Mouse (Mus musculus) thymus, postnatal 4 days (tissue): ENCODE measurements around the gene Tmbim1.

Experiments
- DNase-seq: peaks from one replicate; pipeline ENCODE4 v3.0.0; 2021

Tmbim1 gene

DNA sequence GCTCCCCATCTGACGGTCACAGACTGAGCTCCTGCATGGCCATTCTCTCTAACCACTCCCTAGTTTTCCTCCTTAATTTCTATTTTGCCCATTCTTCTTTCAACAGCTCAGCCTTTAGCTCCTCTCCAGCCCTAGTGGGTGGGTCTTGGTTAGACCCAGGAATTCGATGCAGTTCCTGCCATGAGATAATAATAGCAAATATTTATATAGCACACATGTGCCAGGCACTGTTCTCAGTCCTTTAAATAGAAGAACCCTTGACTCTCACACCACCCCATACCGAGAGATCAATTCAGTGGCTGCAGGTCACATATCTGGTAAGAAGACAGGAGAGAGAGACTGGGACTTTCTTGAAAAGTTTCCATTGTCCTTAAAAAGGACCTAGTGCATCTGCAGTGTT, 16.0 kb upstream of the Tmbim1 start:
- no peak for DNase-seq

DNA sequence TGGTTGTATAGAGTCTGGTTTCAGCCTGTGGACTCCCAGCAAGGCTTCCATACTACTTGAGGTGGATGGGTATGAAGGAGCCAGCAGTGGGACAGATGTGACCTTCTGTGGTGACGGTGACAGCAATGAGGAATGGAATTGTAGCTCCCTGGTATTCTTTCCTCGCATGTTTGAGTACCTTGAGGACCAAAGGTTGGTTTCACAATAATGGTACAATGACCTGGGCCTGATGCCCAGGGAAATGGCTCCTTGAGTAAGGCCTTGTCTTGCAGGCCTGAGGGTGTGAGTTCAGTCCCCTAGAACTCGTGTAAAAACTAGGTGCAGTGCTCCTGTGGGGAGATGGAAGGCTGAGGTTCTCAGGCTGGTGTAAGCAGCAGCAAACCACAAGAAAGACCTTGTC, 13.3 kb upstream of the Tmbim1 start:
- DNase-seq, result no peak

GRCm38 (mm10) chr1:74316114-74316827, 10.8 kb upstream of the Tmbim1 start:
- no peak for DNase-seq

DNA sequence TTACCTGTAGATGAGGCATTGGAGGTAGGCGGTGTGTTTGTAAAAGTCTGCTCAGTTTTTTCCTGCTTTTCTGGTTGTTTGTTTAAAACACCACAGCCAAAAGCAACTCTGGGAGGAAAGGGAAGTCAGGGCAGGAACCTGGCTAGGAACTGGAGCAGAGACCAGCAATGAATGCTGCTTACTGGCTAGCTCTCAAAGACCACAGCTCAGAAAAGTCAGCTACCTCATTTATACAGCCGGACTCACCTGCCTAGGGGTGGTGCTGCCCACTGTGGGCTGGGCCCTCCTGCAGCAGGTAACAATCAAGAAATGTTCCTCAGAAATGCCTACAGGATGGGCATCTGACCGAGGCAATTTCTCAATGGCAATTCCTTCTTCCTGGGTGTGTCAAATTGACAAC, 9.4 kb upstream of the Tmbim1 start:
- no peak for DNase-seq

DNA sequence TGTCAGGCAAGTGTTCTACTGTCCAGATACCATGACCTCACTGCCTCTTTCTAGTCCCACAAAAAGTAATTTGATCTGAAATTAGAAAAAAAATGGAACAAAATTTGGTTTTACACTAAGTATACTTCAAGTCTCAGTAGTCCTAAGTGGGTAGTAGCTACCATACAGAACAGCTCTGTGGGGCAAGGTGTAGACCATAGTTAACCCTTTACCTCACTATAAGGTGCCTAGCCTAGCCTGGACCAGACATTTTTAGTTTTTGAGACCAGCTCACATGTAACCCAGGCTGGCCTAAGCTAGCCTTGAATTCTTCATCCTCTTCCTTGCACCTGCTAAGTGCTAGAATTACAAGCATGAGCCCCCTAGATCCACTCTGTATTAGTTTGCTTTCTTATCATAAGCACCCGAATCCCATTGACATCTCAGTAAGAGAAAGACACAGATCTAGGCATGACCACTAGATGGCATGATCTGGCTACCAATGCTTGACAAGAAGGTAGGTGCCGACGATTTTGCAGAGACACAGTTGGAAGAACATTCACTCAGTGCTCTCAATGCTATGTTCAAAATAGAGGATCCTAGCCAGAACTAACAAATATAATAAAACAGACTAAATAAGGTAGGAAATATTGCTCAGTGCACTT, 7.7 kb upstream of the Tmbim1 start:
- peak; percentile 59 for DNase-seq

GRCm38 (mm10) chr1:74309767-74310166, 4.3 kb upstream of the Tmbim1 start:
- DNase-seq, result no peak

- no peak for DNase-seq
Observed at GRCm38 (mm10) chr1:74308001-74308964, 2.9 kb upstream of the Tmbim1 start.

- no peak for DNase-seq
Observed at GRCm38 (mm10) chr1:74307146-74307545, 1.7 kb upstream of the Tmbim1 start.

- no peak for DNase-seq
Observed at GRCm38 (mm10) chr1:74304946-74305345, 476 bp downstream of the Tmbim1 start.

- no peak for DNase-seq
Observed at GRCm38 (mm10) chr1:74304339-74304790, 1.1 kb downstream of the Tmbim1 start.

DNA sequence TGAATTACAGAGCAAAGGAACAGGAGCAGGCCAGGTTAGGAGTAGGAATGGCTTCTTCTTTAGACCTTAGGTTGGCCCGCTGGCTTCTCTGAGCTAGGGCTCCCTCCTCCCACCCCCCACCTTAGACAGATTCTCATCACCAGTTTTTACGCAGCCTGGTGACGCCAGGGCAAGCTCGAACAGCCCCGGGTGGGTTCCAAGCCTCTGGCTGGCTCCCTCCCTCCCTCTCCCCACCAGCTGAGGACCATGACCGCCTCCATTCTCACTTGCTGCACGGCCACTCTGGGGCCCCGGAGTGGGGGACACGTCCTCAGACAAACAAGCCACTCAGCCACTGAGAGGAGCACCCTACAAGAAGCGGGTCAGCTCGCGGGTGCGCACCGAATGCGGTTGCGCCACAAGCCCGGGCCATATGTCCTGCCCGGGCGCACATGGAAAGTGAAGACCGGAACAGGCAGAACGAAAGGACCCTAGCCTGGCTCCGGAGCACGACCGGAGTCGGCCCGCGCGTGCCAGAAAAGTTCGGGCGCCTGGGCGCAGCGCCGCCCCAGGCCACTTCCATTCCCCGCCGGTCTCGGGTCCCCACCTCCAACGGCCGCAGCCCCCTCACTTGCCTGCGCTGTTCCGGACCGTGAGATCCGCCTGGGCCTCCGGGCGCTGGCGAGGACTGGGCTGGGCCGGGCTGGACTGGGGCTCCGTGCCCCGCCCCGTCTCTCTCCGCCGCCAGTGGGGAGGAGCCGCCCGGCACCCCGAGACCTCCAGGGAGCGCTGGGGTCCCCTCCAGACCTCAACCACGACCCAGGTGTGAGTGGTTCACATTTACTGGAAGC, 1.7 kb downstream of the Tmbim1 start:
- DNase-seq, result peak; percentile 62

GRCm38 (mm10) chr1:74302835-74303234, 2.6 kb downstream of the Tmbim1 start:
- no peak for DNase-seq

DNA sequence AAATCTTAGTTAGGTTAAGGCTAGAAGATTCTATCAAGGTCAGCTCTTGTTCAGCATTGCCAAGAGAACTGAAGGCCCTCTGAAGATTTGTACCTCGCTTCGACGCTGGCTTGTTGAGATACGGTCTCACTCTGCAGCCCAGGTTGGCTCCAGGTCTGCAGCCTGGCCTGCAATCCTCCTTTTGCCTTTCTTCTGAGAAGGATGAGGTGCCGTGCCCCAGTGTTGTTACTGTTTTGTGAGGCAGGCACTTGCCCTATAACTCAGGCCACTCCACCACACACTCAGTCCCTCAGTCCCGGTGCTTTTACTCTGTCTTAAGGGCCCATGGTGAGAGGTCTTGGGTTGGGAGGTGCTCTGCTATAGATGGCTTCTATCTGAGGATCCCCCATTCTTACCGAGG, 3.2 kb downstream of the Tmbim1 start:
- no peak for DNase-seq

- DNase-seq, result no peak
Observed at GRCm38 (mm10) chr1:74300347-74301110, 4.9 kb downstream of the Tmbim1 start.

- DNase-seq, result no peak
Observed at GRCm38 (mm10) chr1:74298996-74299395, 6.4 kb downstream of the Tmbim1 start.

- DNase-seq, result no peak
Observed at GRCm38 (mm10) chr1:74298157-74298750, 7.2 kb downstream of the Tmbim1 start.

DNA sequence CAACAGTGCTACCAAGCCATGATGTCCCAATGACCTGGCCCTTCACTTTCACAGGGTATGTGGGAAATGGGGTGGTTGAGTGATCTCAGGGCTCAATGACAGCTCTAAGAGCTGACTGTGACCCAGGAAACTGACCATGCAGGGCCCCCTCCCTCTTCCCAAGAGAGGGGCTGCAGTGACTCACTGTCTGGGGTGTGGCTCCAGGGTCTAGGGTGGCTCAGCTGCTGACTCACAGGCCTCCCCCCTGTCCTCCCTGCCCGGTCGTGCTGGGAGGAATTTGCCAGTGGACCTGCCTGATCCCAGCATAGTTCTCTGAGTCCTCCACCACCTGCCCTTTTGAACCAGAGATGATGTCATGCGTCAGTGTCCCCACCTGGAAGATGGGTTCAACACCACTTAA, 8.2 kb downstream of the Tmbim1 start:
- no peak for DNase-seq

- no peak for DNase-seq
Observed at GRCm38 (mm10) chr1:74296477-74296876, 8.9 kb downstream of the Tmbim1 start.

DNA sequence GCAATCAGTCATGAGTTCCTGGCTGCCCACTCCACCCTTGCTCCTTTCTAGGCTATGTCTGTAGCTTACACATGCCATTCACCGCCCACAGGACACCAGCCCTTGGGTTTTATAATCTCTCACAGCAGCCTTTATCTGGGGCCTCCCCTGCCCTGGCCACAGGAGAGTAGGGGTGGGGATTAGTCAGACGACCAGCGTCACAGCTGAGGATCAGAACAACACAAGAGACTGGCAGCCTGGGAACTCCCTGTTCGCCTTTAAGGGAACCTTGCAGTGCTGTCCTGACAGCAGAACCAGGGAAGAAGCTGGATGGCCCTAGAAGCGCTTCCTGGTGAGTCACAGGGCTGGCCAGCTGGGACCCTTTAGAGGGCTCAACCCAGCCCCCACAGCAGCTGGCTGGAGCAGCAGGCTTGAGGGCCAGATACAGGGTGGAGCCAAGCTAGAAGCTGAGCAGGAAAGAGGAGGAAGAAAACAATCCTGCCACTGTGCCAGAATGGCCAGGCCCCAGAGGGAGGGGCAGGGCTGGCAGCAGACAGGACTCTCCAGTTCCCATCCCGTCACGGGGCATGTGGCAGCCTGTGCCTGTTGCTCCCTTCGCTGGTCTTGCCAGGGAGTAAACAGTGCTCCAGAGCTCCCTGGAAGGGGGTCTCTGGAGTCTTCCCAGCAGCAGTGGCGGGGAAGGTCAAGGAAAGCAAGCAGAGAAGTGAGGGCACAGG, 9.8 kb downstream of the Tmbim1 start:
- DNase-seq, result no peak

DNA sequence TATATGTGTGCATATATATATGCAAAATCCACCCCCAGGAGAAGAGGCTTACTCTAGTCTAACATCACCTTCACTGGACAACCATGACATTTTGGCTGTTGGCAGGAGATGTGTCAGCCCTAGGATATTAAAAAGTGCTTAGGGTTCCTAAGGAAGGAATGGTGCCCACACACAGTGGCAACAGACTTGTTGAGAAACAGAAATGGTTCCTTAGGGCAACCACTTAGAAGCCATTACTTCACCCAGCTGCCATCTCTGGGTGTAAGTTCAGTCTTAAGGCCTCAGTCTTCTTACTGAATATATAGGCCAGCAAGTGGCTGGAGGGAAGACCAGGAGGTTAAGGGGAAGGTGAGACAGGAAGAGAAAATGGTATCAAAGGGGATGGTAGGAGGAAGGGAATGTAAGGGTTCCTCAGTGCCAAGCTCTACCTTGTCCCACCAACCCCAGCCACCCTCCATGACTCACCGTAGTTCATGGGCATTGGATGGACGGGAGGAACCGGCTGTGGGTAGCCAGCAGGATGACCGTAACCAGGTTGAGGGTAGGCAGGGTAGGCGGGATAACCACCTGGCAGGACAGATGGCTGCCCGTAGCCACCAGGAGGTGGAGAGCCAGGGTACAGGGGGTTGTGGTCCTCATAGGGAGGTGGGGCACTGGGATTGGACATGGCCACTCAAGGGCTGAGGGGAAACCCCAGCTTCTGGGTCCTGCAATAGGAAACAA, 10.5 kb downstream of the Tmbim1 start:
- DNase-seq, result no peak
